Mouse (Mus musculus) C2C12 (cell line): Measurements from ENCODE around the gene Apoc4. TPM values are rescaled to one million over a fixed set of nuclear protein-coding genes. Genes with fewer than 3 reads are reported as not detected.

ENCODE experiments used
- H3K27me3 ChIP-seq: one replicate; pipeline ENCODE4 v1.6.1; 2011; ENCODE audit not compliant: control insufficient read depth, insufficient read depth, insufficient read length
- H3K36me3 ChIP-seq: one replicate; pipeline ENCODE4 v1.6.1; 2011; ENCODE audit not compliant: control insufficient read depth, insufficient read depth
- H3K4me3 ChIP-seq: one replicate; pipeline ENCODE4 v1.5.1; 2011; ENCODE audit warnings: mild to moderate bottlenecking, control low read depth; ENCODE audit not compliant: poor library complexity, insufficient read depth, severe bottlenecking
- H3K79me2 ChIP-seq: one replicate; pipeline ENCODE4 v1.6.1; 2011; ENCODE audit not compliant: control insufficient read depth, insufficient read depth
- H3K79me3 ChIP-seq: one replicate; pipeline ENCODE4 v1.6.1; 2011; ENCODE audit warnings: low read depth, control low read depth
- H3ac ChIP-seq: one replicate; pipeline ENCODE3; 2011; ENCODE audit warnings: low read depth; ENCODE audit not compliant: control insufficient read depth, insufficient read length
- CEBPB ChIP-seq: IDR thresholded peaks from one replicate; pipeline ENCODE4 v1.6.1; 2011; ENCODE audit warnings: low read depth, mild to moderate bottlenecking, control low read depth, moderate library complexity
- CTCF ChIP-seq: IDR thresholded peaks from one replicate; pipeline ENCODE4 v1.5.1; 2011; ENCODE audit not compliant: control insufficient read depth, insufficient read depth, insufficient read length
- FOSL1 ChIP-seq: IDR thresholded peaks from one replicate; pipeline ENCODE4 v1.8.0; 2011; ENCODE audit warnings: mild to moderate bottlenecking, low read length; ENCODE audit not compliant: poor library complexity, insufficient read depth, severe bottlenecking
- MAX ChIP-seq: IDR thresholded peaks from one replicate; pipeline ENCODE4 v1.6.1; 2011; ENCODE audit warnings: mild to moderate bottlenecking, control low read depth
- MYOD1 ChIP-seq: IDR thresholded peaks from one replicate; pipeline ENCODE4 v1.6.1; 2011; ENCODE audit warnings: low read depth; ENCODE audit not compliant: control insufficient read depth, insufficient read length
- MYOG ChIP-seq: IDR thresholded peaks from one replicate; pipeline ENCODE4 v1.6.1; 2011; ENCODE audit not compliant: control insufficient read depth, insufficient read length; ENCODE audit errors: extremely low read depth
- USF1 ChIP-seq: IDR thresholded peaks from one replicate; pipeline ENCODE4 v1.6.1; 2011; ENCODE audit warnings: low read depth, mild to moderate bottlenecking, control low read depth, moderate library complexity
- polyA plus RNA-seq: library from polyadenylated mRNA; unstranded; fragments of >200 nt; fragmentation: generic; extraction: Trizol; gene quantifications from one replicate; pipeline ENCODE4 v1.2.1, GENCODE M21; 2012; ENCODE audit warnings: missing spikeins

Gene Apoc4
- polyA plus RNA-seq, 1 experiment, result not detected

DNA sequence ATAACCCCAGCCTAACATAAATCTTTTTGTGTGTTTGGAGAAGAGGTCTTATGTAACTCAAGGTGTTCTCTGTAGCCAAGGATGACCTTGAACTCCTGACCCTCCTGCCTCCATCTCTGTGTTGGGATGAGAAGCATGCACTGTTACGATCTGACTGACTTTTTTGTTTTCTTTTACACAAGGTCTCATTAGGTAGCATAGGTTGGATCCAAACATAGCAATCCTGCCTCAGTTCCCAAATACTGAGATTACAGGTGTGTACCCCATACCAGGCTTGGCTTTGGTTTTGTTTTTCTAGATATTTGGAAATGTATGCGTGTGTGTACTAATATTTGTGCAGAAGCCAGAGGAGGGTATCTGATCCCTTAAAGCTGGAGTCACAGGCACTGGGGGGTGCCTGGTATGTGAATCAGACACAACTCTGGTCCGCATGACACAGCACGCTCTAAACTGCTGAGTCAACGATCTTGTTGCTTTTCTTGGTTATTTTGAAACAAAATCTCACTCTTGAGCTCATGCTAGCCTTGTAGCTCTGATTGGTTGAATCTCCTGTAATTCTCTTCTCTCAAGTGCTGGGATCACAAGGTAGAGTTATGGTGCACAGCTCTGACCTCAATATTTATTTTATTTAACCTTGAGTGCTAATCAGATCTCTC lies 37.1 kb upstream of the Apoc4 start:
- H3ac ChIP-seq, result no peak overlapping the region
- H3K36me3 ChIP-seq, result peaks cover 2% of the 10 kb centered on the region
- peaks cover 14% of the 10 kb centered on the region for H3K79me3 ChIP-seq
- TF ChIP-seq CTCF (no peak), MAX (no peak), CEBPB (no peak), MYOD1 (no peak)
- peaks cover 17% of the 10 kb centered on the region for H3K79me2 ChIP-seq
- H3K4me3 ChIP-seq, result no peak overlapping the region
- H3K27me3 ChIP-seq, result no peaks in the 10 kb centered on the region

DNA sequence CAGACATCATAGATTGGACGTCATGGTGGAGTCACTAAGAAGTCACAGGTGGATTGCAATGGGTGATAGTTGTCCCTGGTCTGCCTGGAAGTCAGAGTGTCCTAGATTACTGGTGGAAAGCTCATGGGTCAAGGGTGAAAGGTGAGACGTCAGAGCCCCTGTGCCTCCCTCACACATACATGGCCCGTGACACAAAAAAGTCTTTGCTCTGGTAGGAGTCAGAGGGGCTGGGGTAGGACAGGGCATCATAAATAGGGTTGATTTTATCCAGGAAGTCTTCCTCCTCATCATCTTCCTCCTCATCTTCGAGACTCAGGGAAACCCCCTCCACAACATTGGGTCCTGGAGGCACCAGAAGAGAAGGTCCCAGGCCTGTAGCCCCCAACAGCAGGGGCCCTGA lies 36.1 kb upstream of the Apoc4 start:
- Histone ChIP-seq H3K27me3 (no peaks in the 10 kb centered on the region), H3ac (no peak overlapping the region), H3K36me3 (peaks cover 13% of the 10 kb centered on the region), H3K4me3 (no peak overlapping the region), H3K79me2 (peaks cover 28% of the 10 kb centered on the region), H3K79me3 (peaks cover 21% of the 10 kb centered on the region)
- TF ChIP-seq CEBPB (no peak), USF1 (no peak), MYOG (no peak), FOSL1 (no peak), MAX (no peak), CTCF (no peak), MYOD1 (no peak)

DNA sequence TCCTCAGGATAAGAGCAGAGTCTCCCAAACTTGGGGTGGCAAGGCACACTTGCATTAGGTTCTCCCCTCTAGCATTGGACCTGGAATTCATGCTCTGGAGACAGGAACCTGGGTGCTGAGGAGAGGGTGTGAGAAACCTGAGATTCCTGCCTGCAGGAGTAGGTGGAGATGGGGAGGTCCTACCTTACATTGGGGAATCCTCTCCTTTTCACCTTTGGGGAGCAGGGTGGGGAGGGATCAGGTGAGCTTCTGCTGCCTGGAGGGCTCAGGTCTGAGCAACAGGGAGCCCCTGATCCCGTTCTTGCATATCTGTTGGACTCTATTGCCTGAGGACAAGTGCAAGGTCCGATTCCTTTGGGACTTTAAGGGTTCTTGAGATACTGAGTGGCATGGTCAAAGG lies 35.5 kb upstream of the Apoc4 start:
- Histone ChIP-seq H3K4me3 (no peak overlapping the region), H3ac (peak overlapping the region; percentile 52), H3K79me3 (peaks cover 25% of the 10 kb centered on the region), H3K79me2 (peaks cover 33% of the 10 kb centered on the region), H3K27me3 (no peaks in the 10 kb centered on the region), H3K36me3 (peaks cover 18% of the 10 kb centered on the region)
- TF ChIP-seq CEBPB (no peak), MYOD1 (no peak), FOSL1 (no peak)

DNA sequence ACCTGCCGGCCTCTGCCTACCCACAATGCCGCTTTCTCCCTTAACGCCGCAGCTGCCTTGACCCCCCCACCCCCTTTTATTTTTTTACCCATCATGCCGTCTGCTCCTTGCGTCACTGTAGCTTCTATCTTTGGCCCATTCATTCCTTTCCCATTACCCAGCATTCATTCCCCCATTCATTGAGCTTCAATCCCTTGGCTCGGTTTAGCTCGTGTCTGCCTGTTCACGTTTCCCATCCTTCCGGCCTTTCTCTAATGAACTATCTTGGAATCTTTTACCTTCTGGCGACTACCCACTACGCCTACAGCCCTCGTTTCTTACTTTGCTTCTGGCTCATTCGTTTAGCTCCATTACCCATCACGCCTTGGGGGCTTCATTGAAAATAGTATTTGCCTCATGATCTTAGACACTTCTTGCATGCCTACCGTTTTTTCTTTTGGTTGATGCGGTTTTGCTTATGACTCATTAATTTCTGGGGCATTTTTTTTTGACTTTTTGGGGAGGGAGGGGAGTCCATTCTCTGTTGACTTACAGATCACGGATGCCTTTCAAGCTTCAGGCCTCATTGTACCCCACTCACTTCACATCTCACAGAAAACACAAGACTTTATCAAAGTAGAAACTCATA lies 34.9 kb upstream of the Apoc4 start:
- TF ChIP-seq USF1 (no peak), MYOD1 (no peak), MAX (no peak), FOSL1 (no peak), CTCF (no peak), CEBPB (peak; percentile 66), MYOG (no peak)
- Histone ChIP-seq H3K36me3 (peaks cover 25% of the 10 kb centered on the region), H3K27me3 (no peaks in the 10 kb centered on the region), H3K79me2 (peaks cover 40% of the 10 kb centered on the region), H3K4me3 (no peak overlapping the region), H3ac (peak overlapping the region; percentile 48), H3K79me3 (peaks cover 26% of the 10 kb centered on the region)

DNA sequence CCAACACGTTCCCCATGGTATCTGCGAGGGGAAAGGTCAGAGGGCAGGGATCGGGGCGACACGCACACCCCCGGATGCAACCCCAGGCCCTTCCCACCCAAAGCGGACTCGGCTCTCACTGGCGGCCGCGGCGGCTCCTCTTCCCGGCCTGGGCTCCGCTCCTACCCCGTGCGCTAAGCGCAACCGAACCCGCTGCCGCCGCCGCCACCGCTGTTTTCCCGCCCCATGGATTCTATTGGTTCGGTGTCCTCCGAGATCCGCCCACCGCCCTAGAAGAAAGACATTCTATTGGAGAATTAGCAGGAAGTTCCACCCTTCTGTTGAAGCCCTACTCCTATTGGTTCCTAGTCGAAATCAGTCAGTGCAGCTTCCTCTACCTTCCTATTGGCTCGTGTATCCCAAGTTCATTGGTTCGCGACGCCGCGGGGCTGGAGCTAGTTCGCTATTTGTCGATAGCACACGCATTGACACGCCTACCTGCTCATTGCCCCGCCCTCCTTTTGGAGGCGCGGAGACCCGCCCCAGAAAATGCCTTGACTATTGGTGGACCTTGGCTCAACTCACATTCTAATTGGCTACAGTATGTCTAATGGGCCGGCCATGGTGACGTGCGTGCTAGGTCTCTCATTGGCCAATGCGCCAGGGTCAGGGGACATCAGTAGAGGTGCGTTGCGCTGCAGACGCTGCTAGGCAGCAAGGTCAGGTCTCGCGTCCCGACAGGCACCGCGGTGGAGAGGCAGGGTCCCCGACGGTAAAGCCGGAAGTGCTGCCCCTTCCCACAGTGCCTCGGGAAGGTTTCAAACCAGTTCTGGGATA lies 34.2 kb upstream of the Apoc4 start, which contains the start of gene Tomm40:
Gene Tomm40, minus strand, starts transcription at position 200 of the 816 bp plus-strand sequence.
- Histone ChIP-seq H3ac (peak within 1 kb of the TSS; percentile 98), H3K4me3 (peak within 1 kb of the TSS; percentile 78), H3K27me3 (no peaks in the 10 kb centered on the region), H3K79me3 (peaks cover 26% of the 10 kb centered on the region), H3K36me3 (peaks cover 26% of the 10 kb centered on the region), H3K79me2 (peaks cover 40% of the 10 kb centered on the region)
- no peak for TF ChIP-seq FOSL1
- TF ChIP-seq USF1, result no peak
- no peak for TF ChIP-seq MYOG
